Mouse (Mus musculus) forebrain, embryonic 15.5 days (tissue): ENCODE data around the gene Gm10638. TPM values are rescaled to one million over a fixed set of nuclear protein-coding genes. Genes with fewer than 3 reads are reported as not detected.

Source experiments
- ATAC-seq: fragments of 200-750 bp; cut with Nextera tagmentation; replicated peaks from 2 replicates; pipeline ENCODE4 v1.8.0; 2017; ENCODE audit warnings: mild to moderate bottlenecking, moderate TSS enrichment, moderate library complexity
- H3K27ac ChIP-seq: fragments of 300-500 bp; sonication (generic); replicated peaks from 2 replicates; pipeline ENCODE4 v1.5.1; 2015; ENCODE audit warnings: mild to moderate bottlenecking, inconsistent platforms
- H3K27me3 ChIP-seq: fragments of 300-500 bp; sonication (generic); 2 replicates; pipeline ENCODE4 v1.6.1; 2015; ENCODE audit warnings: inconsistent platforms
- H3K36me3 ChIP-seq: fragments of 300-500 bp; sonication (generic); 2 replicates; pipeline ENCODE4 v1.6.1; 2015; ENCODE audit warnings: mild to moderate bottlenecking, inconsistent platforms
- H3K4me1 ChIP-seq: fragments of 300-500 bp; sonication (generic); 2 replicates; pipeline ENCODE4 v1.6.1; 2015; ENCODE audit warnings: inconsistent platforms
- H3K4me2 ChIP-seq: fragments of 300-500 bp; sonication (generic); replicated peaks from 2 replicates; pipeline ENCODE4 v1.6.1; 2015; ENCODE audit warnings: mild to moderate bottlenecking, inconsistent platforms
- H3K4me3 ChIP-seq: fragments of 300-500 bp; sonication (generic); 2 replicates; pipeline ENCODE4 v1.5.1; 2015; ENCODE audit warnings: mild to moderate bottlenecking, inconsistent platforms
- H3K9ac ChIP-seq: fragments of 300-500 bp; sonication (generic); replicated peaks from 2 replicates; pipeline ENCODE4 v1.6.1; 2015; ENCODE audit warnings: mild to moderate bottlenecking, inconsistent platforms
- H3K9me3 ChIP-seq: fragments of 300-500 bp; sonication (generic); 2 replicates; pipeline ENCODE4 v1.6.1; 2016; ENCODE audit warnings: inconsistent platforms
- WGBS: fragments of 180-500 bp; shearing (Covaris S2); methylation state at CpG from one replicate; pipeline ENCODE4 v1.1.7; 2015; ENCODE audit warnings: mixed read lengths; 5-methylcytosine and 5-hydroxymethylcytosine counted together
- polyA plus RNA-seq: library from polyadenylated mRNA; unstranded; fragments of >200 nt; fragmentation: Nextera tagmentation; extraction: Ambion mirVana; gene quantifications from 2 replicates; pipeline ENCODE4 v1.2.1, GENCODE M21; 2015

The Gm10638 gene
- polyA plus RNA-seq, 1 experiment from 2014 or later: 12.0 TPM

DNA sequence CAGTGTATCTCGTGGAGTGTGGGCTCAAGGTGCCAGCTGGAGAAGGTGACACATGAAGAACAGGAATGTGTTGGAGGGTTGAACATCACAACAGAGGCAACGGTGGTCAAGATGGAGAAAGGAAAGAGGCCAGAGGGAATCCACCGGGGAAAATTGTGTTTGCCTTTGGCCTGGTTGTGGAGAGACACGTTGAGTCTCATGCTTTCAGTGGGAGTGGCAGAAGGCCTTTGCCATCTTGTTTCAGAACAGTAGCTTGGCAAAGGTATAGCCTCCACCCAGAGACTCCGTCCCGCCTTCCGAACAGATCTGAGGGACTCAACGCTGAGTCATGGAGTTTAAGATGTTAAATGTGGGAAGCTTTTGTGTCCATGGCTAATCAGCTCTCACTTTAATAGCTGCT, 20.2 kb downstream of the Gm10638 start:
- Histone ChIP-seq H3K4me2 (no peak overlapping the region), H3K27me3 (no peaks in the 10 kb centered on the region), H3K4me1 (no peaks in the 10 kb centered on the region), H3K4me3 (no peak overlapping the region), H3K36me3 (no peaks in the 10 kb centered on the region), H3K27ac (no peak overlapping the region), H3K9me3 (no peaks in the 10 kb centered on the region), H3K9ac (no peak overlapping the region)
- ATAC-seq: no peak
- WGBS: 91% methylated on average over 8 of the region's 8 CpGs

DNA sequence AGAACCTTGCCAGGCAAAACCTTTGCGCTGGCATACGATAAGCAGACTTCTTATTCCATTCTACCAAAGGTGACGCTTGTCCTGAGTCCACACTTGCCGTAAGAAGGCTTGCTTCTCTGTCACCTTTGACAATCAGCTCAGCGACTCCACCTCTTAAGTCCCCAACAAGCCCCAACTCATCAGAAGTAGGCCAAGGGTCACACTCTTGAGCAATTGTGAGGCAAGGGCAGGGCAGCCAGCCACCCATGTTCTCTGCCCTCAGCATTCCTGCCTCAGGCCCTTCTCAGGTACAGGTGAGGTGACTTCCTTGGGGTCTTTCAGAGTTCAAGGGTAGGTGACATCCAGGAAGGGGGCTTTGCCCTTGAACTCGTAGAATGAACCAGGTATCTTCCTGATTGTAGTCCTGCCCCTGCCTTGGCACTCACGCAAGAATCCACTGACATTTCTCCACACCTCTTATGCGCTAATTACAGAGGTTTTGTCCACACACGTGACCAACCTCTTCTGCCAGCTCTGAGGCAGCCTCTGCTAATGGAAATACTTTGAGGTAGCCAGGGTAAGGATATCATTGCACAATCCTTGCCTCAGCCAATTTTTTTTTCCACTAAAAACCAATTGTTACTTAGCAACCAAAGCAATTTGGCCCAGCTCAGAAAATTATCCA, 21.2 kb downstream of the Gm10638 start:
- H3K27me3 ChIP-seq: no peaks in the 10 kb centered on the region
- H3K27ac ChIP-seq: no peak overlapping the region
- H3K9me3 ChIP-seq: no peaks in the 10 kb centered on the region
- H3K36me3 ChIP-seq: no peaks in the 10 kb centered on the region
- H3K9ac ChIP-seq: no peak overlapping the region
- H3K4me1 ChIP-seq: no peaks in the 10 kb centered on the region
- 81% methylated on average over 9 of the region's 9 CpGs for WGBS
- ATAC-seq: no peak
- no peak overlapping the region for H3K4me3 ChIP-seq
- no peak overlapping the region for H3K4me2 ChIP-seq

- H3K4me3 ChIP-seq: no peak overlapping the region
- H3K27ac ChIP-seq: no peak overlapping the region
- 76% methylated on average over 5 of the region's 5 CpGs for WGBS
- H3K4me2 ChIP-seq: no peak overlapping the region
- H3K9ac ChIP-seq: no peak overlapping the region
- no peaks in the 10 kb centered on the region for H3K4me1 ChIP-seq
- H3K27me3 ChIP-seq: no peaks in the 10 kb centered on the region
- no peaks in the 10 kb centered on the region for H3K36me3 ChIP-seq
- no peak for ATAC-seq
- no peaks in the 10 kb centered on the region for H3K9me3 ChIP-seq
These were observed 23.0 kb downstream of the Gm10638 start for GRCm38 (mm10) chr8:86768499-86768898.

DNA sequence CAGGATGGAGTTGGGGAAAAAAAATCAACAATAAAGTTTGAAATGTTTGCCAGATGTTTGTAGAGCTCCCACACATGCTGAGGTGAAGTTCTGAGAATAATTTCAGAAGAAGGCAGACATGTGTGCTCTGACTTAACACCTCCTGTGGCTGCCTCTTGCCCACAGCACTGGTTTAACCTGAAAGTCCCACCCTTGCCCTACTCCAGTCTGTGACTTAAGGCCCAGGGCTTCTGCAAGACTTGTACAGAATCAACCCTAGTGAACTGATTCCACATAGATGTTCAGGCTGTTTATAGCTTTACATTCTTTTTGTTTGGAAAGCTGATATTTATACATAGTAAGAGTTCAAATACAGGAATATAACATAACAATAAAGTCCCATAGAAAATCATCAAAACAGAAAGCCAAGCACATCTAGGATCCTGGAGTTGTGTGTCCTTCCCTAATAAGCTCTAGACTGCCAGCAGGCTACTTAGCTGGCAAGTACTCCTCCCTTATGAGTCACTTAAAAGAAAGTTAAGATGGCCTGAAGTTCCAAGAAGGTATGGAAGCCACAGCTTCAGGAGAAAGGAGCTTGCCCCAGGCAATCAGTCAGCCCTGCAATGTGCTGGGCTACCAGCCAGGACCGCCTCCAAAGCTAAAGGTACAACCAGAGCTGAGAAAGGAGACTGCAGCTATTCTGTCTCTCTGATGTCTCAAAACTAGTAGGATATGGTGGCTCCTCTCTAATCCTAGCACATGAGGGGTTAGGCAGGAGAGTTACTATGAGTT, 24.6 kb downstream of the Gm10638 start:
- no peak for ATAC-seq

DNA sequence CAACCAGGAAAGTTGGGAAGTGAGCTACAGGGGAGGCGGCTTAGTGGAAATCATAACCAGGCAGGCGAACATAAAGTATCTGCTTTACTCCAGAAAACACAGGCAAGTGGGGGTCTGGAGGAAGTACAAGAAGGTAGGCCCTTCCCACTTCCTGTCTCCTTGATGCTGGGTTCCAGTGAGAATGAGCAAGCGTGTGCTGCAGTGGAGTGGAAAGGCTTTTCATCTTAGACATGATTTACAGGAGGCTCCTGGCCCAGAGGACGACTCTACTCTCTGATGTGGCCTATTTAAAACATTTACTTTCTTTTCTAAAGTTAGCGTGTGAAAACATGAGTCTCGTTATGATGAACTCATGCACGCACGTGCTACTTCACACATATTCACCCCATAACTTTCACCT, 33.7 kb downstream of the Gm10638 start:
- no peak overlapping the region for H3K4me2 ChIP-seq
- H3K36me3 ChIP-seq: no peaks in the 10 kb centered on the region
- WGBS: 74% methylated on average over 8 of the region's 8 CpGs
- H3K27me3 ChIP-seq: no peaks in the 10 kb centered on the region
- H3K9ac ChIP-seq: no peak overlapping the region
- H3K27ac ChIP-seq: no peak overlapping the region
- no peak overlapping the region for H3K4me3 ChIP-seq
- ATAC-seq: no peak
- H3K9me3 ChIP-seq: no peaks in the 10 kb centered on the region
- no peaks in the 10 kb centered on the region for H3K4me1 ChIP-seq

More for the DNA sequence above, 24.6 kb downstream of the Gm10638 start:
- Histone ChIP-seq H3K9ac (no peak overlapping the region), H3K36me3 (no peaks in the 10 kb centered on the region), H3K9me3 (no peaks in the 10 kb centered on the region), H3K4me2 (no peak overlapping the region), H3K27ac (no peak overlapping the region), H3K4me3 (no peak overlapping the region), H3K4me1 (no peaks in the 10 kb centered on the region), H3K27me3 (no peaks in the 10 kb centered on the region)
- 81% methylated on average over 1 of the region's 1 CpGs for WGBS

- no peaks in the 10 kb centered on the region for H3K9me3 ChIP-seq
- no peak overlapping the region for H3K4me2 ChIP-seq
- no peaks in the 10 kb centered on the region for H3K4me1 ChIP-seq
- no peaks in the 10 kb centered on the region for H3K27me3 ChIP-seq
- no peaks in the 10 kb centered on the region for H3K36me3 ChIP-seq
- H3K27ac ChIP-seq: no peak overlapping the region
- H3K4me3 ChIP-seq: no peak overlapping the region
- 93% methylated on average over 8 of the region's 8 CpGs for WGBS
- no peak for ATAC-seq
- H3K9ac ChIP-seq: no peak overlapping the region
These were observed 35.6 kb downstream of the Gm10638 start for GRCm38 (mm10) chr8:86781094-86781493.

GRCm38 (mm10) chr8:86786498-86786897, 41.0 kb downstream of the Gm10638 start:
- Histone ChIP-seq H3K9me3 (no peaks in the 10 kb centered on the region), H3K27me3 (no peaks in the 10 kb centered on the region), H3K27ac (no peak overlapping the region), H3K4me1 (no peaks in the 10 kb centered on the region), H3K4me2 (no peak overlapping the region), H3K4me3 (no peak overlapping the region), H3K36me3 (no peaks in the 10 kb centered on the region), H3K9ac (no peak overlapping the region)
- WGBS: 62% methylated on average over 5 of the region's 5 CpGs
- ATAC-seq: no peak

GRCm38 (mm10) chr8:86787891-86788420, 42.5 kb downstream of the Gm10638 start:
- Histone ChIP-seq H3K27ac (no peak overlapping the region), H3K4me2 (no peak overlapping the region), H3K4me1 (no peaks in the 10 kb centered on the region), H3K27me3 (no peaks in the 10 kb centered on the region), H3K9ac (no peak overlapping the region), H3K9me3 (no peaks in the 10 kb centered on the region), H3K36me3 (no peaks in the 10 kb centered on the region), H3K4me3 (no peak overlapping the region)
- 81% methylated on average over 12 of the region's 12 CpGs for WGBS
- no peak for ATAC-seq

- no peak overlapping the region for H3K9ac ChIP-seq
- H3K27ac ChIP-seq: no peak overlapping the region
- no peak overlapping the region for H3K4me2 ChIP-seq
- no peaks in the 10 kb centered on the region for H3K27me3 ChIP-seq
- WGBS: 94% methylated on average over 1 of the region's 1 CpGs
- no peak for ATAC-seq
- H3K4me3 ChIP-seq: no peak overlapping the region
- no peaks in the 10 kb centered on the region for H3K4me1 ChIP-seq
- H3K36me3 ChIP-seq: no peaks in the 10 kb centered on the region
- H3K9me3 ChIP-seq: no peaks in the 10 kb centered on the region
These were observed 44.1 kb downstream of the Gm10638 start for GRCm38 (mm10) chr8:86789576-86789975.

GRCm38 (mm10) chr8:86791542-86791941, 46.0 kb downstream of the Gm10638 start:
- 71% methylated on average over 6 of the region's 6 CpGs for WGBS

GRCm38 (mm10) chr8:86794716-86795115, 49.2 kb downstream of the Gm10638 start:
- H3K4me2 ChIP-seq: no peak overlapping the region
- no peaks in the 10 kb centered on the region for H3K27me3 ChIP-seq
- WGBS: 50% methylated on average over 6 of the region's 6 CpGs

More at GRCm38 (mm10) chr8:86791542-86791941, 46.0 kb downstream of the Gm10638 start:
- H3K9ac ChIP-seq: no peak overlapping the region
- no peak for ATAC-seq
- H3K27me3 ChIP-seq: no peaks in the 10 kb centered on the region
- no peak overlapping the region for H3K4me3 ChIP-seq
- no peaks in the 10 kb centered on the region for H3K9me3 ChIP-seq
- no peaks in the 10 kb centered on the region for H3K36me3 ChIP-seq
- H3K4me1 ChIP-seq: no peaks in the 10 kb centered on the region
- no peak overlapping the region for H3K4me2 ChIP-seq
- H3K27ac ChIP-seq: no peak overlapping the region

More at GRCm38 (mm10) chr8:86794716-86795115, 49.2 kb downstream of the Gm10638 start:
- Histone ChIP-seq H3K9ac (no peak overlapping the region), H3K4me3 (no peak overlapping the region), H3K4me1 (no peaks in the 10 kb centered on the region), H3K27ac (no peak overlapping the region), H3K36me3 (no peaks in the 10 kb centered on the region), H3K9me3 (no peaks in the 10 kb centered on the region)
- ATAC-seq: no peak
